Mouse (Mus musculus) forelimb bud, embryonic 11.5 days (tissue): ENCODE data around the gene Camsap2.
A peak's percentile ranks its signal among the peaks of the same experiment; 100 is the strongest.

Experiments used
- DNase-seq: peaks from one replicate; pipeline ENCODE4 v3.0.0-alpha.2; 2012; ENCODE audit warnings: low read depth, low spot score

The Camsap2 gene

GRCm38 (mm10) chr1:136345454-136346372 lies at the start of gene Camsap2:
Camsap2 (minus strand) TSS chr1:136346104.
- DNase-seq = peak; percentile 90

- no peak for DNase-seq
These were observed 49.2 kb upstream of the Camsap2 start for GRCm38 (mm10) chr1:136395073-136395472.

- peak; percentile 48 for DNase-seq
These were observed 48.6 kb upstream of the Camsap2 start for GRCm38 (mm10) chr1:136394506-136394905.

GRCm38 (mm10) chr1:136386914-136387313 lies 41.0 kb upstream of the Camsap2 start:
- DNase-seq = peak; percentile 20

GRCm38 (mm10) chr1:136381583-136381982 lies 35.7 kb upstream of the Camsap2 start:
- DNase-seq = no peak

GRCm38 (mm10) chr1:136381169-136381568 lies 35.3 kb upstream of the Camsap2 start:
- no peak for DNase-seq

- DNase-seq = no peak
These were observed 34.7 kb upstream of the Camsap2 start for GRCm38 (mm10) chr1:136380606-136381005.

- DNase-seq = no peak
These were observed 34.3 kb upstream of the Camsap2 start for GRCm38 (mm10) chr1:136380161-136380560.

GRCm38 (mm10) chr1:136379261-136379660 lies 33.4 kb upstream of the Camsap2 start:
- no peak for DNase-seq

GRCm38 (mm10) chr1:136365986-136366385 lies 20.1 kb upstream of the Camsap2 start:
- DNase-seq = no peak

- no peak for DNase-seq
These were observed 18.8 kb upstream of the Camsap2 start for GRCm38 (mm10) chr1:136364711-136365110.

- no peak for DNase-seq
These were observed 17.1 kb upstream of the Camsap2 start for GRCm38 (mm10) chr1:136363035-136363434.

GRCm38 (mm10) chr1:136362567-136362966 lies 16.7 kb upstream of the Camsap2 start:
- peak; percentile 20 for DNase-seq

GRCm38 (mm10) chr1:136361373-136361772 lies 15.5 kb upstream of the Camsap2 start:
- no peak for DNase-seq

- DNase-seq = no peak
These were observed 15.0 kb upstream of the Camsap2 start for GRCm38 (mm10) chr1:136360909-136361308.

GRCm38 (mm10) chr1:136358841-136359360 lies 13.0 kb upstream of the Camsap2 start:
- no peak for DNase-seq

- no peak for DNase-seq
These were observed 9.7 kb upstream of the Camsap2 start for GRCm38 (mm10) chr1:136355651-136356050.

- no peak for DNase-seq
These were observed 4.8 kb upstream of the Camsap2 start for GRCm38 (mm10) chr1:136350699-136351200.

GRCm38 (mm10) chr1:136348137-136348536 lies 2.2 kb upstream of the Camsap2 start:
- DNase-seq = no peak

GRCm38 (mm10) chr1:136347140-136347539 lies 1.2 kb upstream of the Camsap2 start:
- no peak for DNase-seq

- DNase-seq = no peak
These were observed 600 bp upstream of the Camsap2 start for GRCm38 (mm10) chr1:136346373-136347035.

- DNase-seq = peak; percentile 20
These were observed 993 bp downstream of the Camsap2 start for GRCm38 (mm10) chr1:136344768-136345453.
